Mouse (Mus musculus): ENCODE measurements around the gene Gm21170. TPM values are rescaled to one million over a fixed set of nuclear protein-coding genes. Genes with fewer than 3 reads are reported as not detected.
"Not testable (repeated sequence)": the region's sequence is repeated elsewhere in the genome, so short reads cannot be mapped to it uniquely, and the experiment has no call there.

Gm21170 gene
- not detected for total RNA-seq (2021)
- long read RNA-seq, experiment 1 = 0 reads
- long read RNA-seq, experiment 2 = 0 reads

- not testable (repeated sequence) for DNase-seq (ENCODE audit: low spot score in 2 of 2)
These were observed at the start of gene Gm21170 for GRCm38 (mm10) chrY:47690998-47691397. Gm21170 (minus strand) TSS chrY:47691098.

Other genes with a start within 250 kb of the Gm21170 start
- not detected for gene Gm21256, start 240.1 kb downstream of the Gm21170 start, total RNA-seq (2021)

Measured in gastrocnemius, postnatal 4 days (tissue).